Mouse (Mus musculus) hindbrain, embryonic 12.5 days (tissue): ENCODE data around the gene Srrt. TPM values are rescaled to one million over a fixed set of nuclear protein-coding genes. Genes with fewer than 3 reads are reported as not detected.
A peak's percentile ranks its signal among the peaks of the same experiment; 100 is the strongest.

Experiments used
- ATAC-seq: fragments of 200-750 bp; cut with Nextera tagmentation; 2 replicates; pipeline ENCODE4 v1.8.0; 2017; ENCODE audit warnings: moderate TSS enrichment; ENCODE audit not compliant: low FRiP score
- H3K27ac ChIP-seq: fragments of 300-500 bp; sonication (generic); 2 replicates; pipeline ENCODE4 v1.5.1; 2016; ENCODE audit warnings: mild to moderate bottlenecking
- H3K27me3 ChIP-seq: fragments of 300-500 bp; sonication (generic); 2 replicates; pipeline ENCODE4 v1.6.1; 2016; ENCODE audit warnings: mild to moderate bottlenecking
- H3K36me3 ChIP-seq: fragments of 300-500 bp; sonication (generic); 2 replicates; pipeline ENCODE4 v1.6.1; 2016; ENCODE audit warnings: mild to moderate bottlenecking
- H3K4me1 ChIP-seq: fragments of 300-500 bp; sonication (generic); 2 replicates; pipeline ENCODE4 v1.6.1; 2016
- H3K4me2 ChIP-seq: fragments of 300-500 bp; sonication (generic); replicated peaks from 2 replicates; pipeline ENCODE4 v1.6.1; 2016; ENCODE audit warnings: mild to moderate bottlenecking
- H3K4me3 ChIP-seq: fragments of 300-500 bp; sonication (generic); 2 replicates; pipeline ENCODE4 v1.5.1; 2016; ENCODE audit warnings: mild to moderate bottlenecking
- H3K9ac ChIP-seq: fragments of 300-500 bp; sonication (generic); 2 replicates; pipeline ENCODE4 v1.6.1; 2016; ENCODE audit warnings: mild to moderate bottlenecking, moderate library complexity
- H3K9me3 ChIP-seq: fragments of 300-500 bp; sonication (generic); replicated peaks from 2 replicates; pipeline ENCODE4 v1.6.1; 2016; ENCODE audit warnings: mild to moderate bottlenecking
- WGBS: fragments of 180-500 bp; shearing (Covaris S2); methylation state at CpG from one replicate; pipeline ENCODE4 v1.1.7; 2016; 5-methylcytosine and 5-hydroxymethylcytosine counted together
- polyA plus RNA-seq: library from polyadenylated mRNA; unstranded; fragments of >200 nt; fragmentation: Nextera tagmentation; extraction: Ambion mirVana; gene quantifications from 2 replicates; pipeline ENCODE4 v1.2.1, GENCODE M21; 2016

Srrt gene
- polyA plus RNA-seq, 1 experiment from 2014 or later, result 152 TPM

DNA sequence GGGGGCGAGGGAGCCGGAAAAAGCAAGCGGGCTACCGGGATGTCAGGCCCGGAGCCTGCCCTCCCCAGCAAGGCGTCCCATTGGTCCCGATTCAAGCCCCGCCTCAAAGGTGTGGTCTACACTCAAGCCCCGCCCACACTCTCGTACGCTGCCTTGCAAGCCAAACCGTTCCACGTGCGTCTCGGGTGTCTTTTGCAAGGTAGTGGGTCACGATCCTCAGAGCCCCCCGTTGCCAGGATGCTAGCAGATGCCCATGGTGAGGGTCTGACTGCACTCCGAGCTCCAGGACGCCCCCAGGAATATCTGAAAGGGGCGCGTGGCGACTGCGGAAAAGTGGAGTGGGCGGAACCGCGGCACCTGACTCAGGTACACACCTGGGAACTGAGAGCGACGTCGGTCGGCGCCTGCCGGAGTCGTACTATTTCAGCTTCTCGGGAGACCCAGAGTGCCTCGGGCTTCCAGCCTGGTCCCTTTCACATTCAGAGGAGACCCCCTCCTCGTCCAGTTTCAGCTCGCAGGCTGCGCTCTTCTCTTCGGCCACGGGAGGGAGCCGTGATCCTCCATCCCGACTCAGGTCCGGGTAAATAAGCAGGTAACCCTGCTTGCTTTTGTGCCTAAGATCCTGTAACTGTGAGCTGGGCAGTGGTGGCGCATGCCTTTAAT lies 26.2 kb upstream of the Srrt start, which contains the start of gene Slc12a9:
TSS of gene Slc12a9 (minus strand) at position 86 of the 663 bp plus-strand sequence.
- ATAC-seq, result peak; percentile 90
- under 1% methylated on average over 44 of the region's 44 CpGs for WGBS
- Histone ChIP-seq H3K4me2 (peak within 1 kb of the TSS; percentile 70), H3K9me3 (no peaks in the 10 kb centered on the region), H3K4me3 (peak within 1 kb of the TSS; percentile 65), H3K4me1 (peaks cover 13% of the 10 kb centered on the region), H3K36me3 (no peaks in the 10 kb centered on the region), H3K9ac (peak within 1 kb of the TSS; percentile 88), H3K27ac (peak within 1 kb of the TSS; percentile 70), H3K27me3 (no peaks in the 10 kb centered on the region)

GRCm38 (mm10) chr5:137332857-137333511 lies 25.5 kb upstream of the Srrt start:
- Histone ChIP-seq H3K4me1 (peaks cover 13% of the 10 kb centered on the region), H3K4me3 (peak overlapping the region; percentile 65), H3K27me3 (no peaks in the 10 kb centered on the region), H3K9me3 (no peaks in the 10 kb centered on the region), H3K4me2 (peak overlapping the region; percentile 70), H3K9ac (peak overlapping the region; percentile 88), H3K36me3 (0 out of 2 replicates have a peak, but pooled peaks cover 3% of the 10 kb centered on the region), H3K27ac (peak overlapping the region; percentile 70)
- WGBS, result 18% methylated on average over 15 of the region's 15 CpGs
- peak; percentile 79; the same call in 1 of the 2 replicates for ATAC-seq

GRCm38 (mm10) chr5:137330910-137331309 lies 23.4 kb upstream of the Srrt start:
- Histone ChIP-seq H3K27ac (no peak overlapping the region), H3K4me2 (no peak overlapping the region), H3K4me1 (peaks cover 13% of the 10 kb centered on the region), H3K27me3 (no peaks in the 10 kb centered on the region), H3K9ac (no peak overlapping the region), H3K9me3 (no peaks in the 10 kb centered on the region), H3K36me3 (peaks cover 17% of the 10 kb centered on the region), H3K4me3 (no peak overlapping the region)
- no peak for ATAC-seq
- WGBS, result 84% methylated on average over 7 of the region's 7 CpGs

DNA sequence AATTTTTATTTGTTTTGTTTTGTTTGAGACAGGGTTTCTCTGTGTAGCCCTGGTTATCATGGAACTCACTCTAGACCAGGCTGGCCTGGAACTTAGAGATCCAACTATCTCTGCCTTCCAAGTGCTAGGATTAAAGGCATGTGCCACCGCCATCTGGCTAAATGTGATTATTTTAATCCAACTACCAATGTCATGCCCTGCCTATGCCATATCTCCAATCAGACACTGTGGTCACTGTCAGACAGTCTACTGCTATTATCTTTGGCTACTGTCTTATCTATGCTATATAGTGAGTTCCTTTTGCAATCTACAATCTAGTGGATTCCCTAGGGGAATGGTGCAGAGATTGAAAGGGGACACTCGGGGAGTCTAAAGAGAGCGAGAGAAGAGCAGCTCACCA lies 13.5 kb upstream of the Srrt start:
- Histone ChIP-seq H3K27me3 (no peaks in the 10 kb centered on the region), H3K9me3 (no peaks in the 10 kb centered on the region), H3K27ac (no peak overlapping the region), H3K4me3 (no peak overlapping the region), H3K9ac (no peak overlapping the region), H3K4me2 (no peak overlapping the region), H3K4me1 (no peaks in the 10 kb centered on the region), H3K36me3 (peaks cover 72% of the 10 kb centered on the region)
- no peak for ATAC-seq
- WGBS, result 93% methylated on average over 3 of the region's 3 CpGs

DNA sequence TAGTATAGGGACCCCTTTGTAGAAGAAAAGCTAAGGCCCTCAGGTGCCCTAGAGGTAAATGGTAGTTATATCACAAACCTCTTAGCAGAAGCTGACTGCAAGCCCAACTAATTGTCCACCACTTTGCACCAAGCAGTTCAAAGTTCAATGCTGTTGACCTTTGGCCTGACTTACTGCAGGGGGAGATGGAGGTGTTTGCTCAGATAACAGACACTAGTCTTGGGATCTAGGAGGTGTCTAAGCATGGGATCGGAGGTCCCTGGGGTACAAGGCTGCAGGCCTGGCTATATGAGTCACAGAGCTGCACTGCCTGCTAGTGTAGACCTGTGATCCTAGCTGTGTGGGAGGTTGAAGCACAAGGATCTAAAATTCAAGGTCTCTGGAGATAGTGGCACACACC lies 11.1 kb upstream of the Srrt start:
- no peak for ATAC-seq
- Histone ChIP-seq H3K4me2 (no peak overlapping the region), H3K4me1 (peaks cover 20% of the 10 kb centered on the region), H3K9ac (no peak overlapping the region), H3K27me3 (peaks cover 9% of the 10 kb centered on the region), H3K36me3 (peaks cover 58% of the 10 kb centered on the region), H3K4me3 (no peak overlapping the region), H3K27ac (no peak overlapping the region), H3K9me3 (no peaks in the 10 kb centered on the region)
- 81% methylated on average over 1 of the region's 1 CpGs for WGBS

DNA sequence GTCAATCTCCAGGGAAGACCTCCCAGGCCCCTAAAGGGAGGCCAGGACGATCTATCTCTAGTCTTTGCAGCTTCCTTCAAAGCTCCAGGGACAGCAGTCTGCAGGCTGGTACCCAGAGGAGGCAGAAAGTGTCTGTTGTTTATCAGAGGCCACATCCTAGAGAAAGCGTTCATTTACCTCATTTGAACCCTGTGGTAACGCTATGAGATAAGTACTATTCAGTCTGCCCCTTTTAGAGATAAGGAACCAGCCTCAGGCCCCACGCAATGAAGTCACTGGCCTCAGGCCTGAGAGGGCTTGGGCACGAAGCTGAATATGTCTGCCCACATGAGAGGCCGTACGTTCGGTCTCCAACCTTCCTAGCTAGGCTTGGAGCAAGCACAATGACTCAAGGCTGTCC lies 9.9 kb upstream of the Srrt start:
- Histone ChIP-seq H3K9me3 (no peaks in the 10 kb centered on the region), H3K4me1 (peaks cover 32% of the 10 kb centered on the region), H3K36me3 (peaks cover 46% of the 10 kb centered on the region), H3K27me3 (peaks cover 9% of the 10 kb centered on the region), H3K4me3 (no peak overlapping the region), H3K9ac (no peak overlapping the region), H3K27ac (no peak overlapping the region), H3K4me2 (no peak overlapping the region)
- 91% methylated on average over 8 of the region's 8 CpGs for WGBS
- ATAC-seq, result no peak

GRCm38 (mm10) chr5:137315084-137315903 lies 7.8 kb upstream of the Srrt start:
- peak overlapping the region; percentile 68; the same call in 1 of the 2 replicates for H3K4me2 ChIP-seq
- peak overlapping the region; percentile 72; the same call in 1 of the 2 replicates for H3K27ac ChIP-seq
- H3K4me3 ChIP-seq, result 0 out of 2 replicates have a peak overlapping the region, but pooled peaks have one; percentile 46
- no peak; the same call in 1 of the 2 replicates for ATAC-seq
- peaks cover 38% of the 10 kb centered on the region for H3K36me3 ChIP-seq
- peaks cover 9% of the 10 kb centered on the region for H3K27me3 ChIP-seq
- H3K9ac ChIP-seq, result peak overlapping the region; percentile 73
- H3K4me1 ChIP-seq, result peaks cover 34% of the 10 kb centered on the region
- WGBS, result 41% methylated on average over 30 of the region's 30 CpGs
- H3K9me3 ChIP-seq, result no peaks in the 10 kb centered on the region

DNA sequence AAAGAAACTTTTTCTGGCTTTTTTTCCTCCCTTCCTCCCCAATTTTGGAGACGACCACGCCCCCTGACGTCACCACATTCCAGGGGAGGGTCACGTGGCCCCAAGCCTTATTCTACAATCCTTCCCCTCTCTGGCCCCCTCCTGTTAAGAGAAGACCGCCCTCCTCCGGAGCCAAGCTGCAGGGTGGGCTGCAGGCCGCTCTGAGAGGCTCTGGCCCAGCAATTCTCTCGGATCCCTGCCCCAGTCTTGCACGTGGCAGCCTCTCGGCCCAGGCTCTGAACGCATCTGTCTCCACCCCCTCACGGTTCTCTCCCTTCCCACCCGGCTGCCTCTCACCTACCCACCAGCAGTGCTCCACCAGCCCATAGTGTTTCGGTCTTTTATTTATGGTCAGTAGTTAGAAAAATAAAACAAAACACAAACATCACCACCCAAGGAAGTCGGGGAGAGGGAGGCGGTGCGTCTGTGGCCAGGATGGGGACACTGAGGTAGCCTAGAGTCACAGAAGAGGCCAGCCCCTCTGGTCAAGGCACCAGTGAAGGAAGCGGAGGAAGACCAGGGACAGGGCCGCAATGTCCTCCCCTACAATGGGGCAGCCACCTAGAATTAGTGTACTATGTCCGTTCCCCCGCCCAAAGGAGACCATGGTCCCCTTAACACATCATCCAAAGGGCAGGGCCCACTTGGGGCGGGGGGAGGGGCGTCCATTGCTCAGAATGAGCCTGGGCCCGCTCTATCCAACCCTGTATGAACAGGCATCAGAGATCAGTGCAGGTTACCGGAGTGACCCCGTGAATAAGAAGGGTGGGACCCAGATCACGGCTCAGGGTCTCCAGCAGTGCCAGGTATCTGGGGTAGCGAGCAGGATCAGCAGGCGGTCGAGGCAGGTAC lies 7.0 kb upstream of the Srrt start, which contains the start of gene Trip6:
TSS of gene Trip6 (minus strand) at position 212 of the 891 bp plus-strand sequence.
- H3K27me3 ChIP-seq, result peaks cover 9% of the 10 kb centered on the region
- ATAC-seq, result peak; percentile 89
- H3K9me3 ChIP-seq, result no peaks in the 10 kb centered on the region
- 12% methylated on average over 30 of the region's 30 CpGs for WGBS
- H3K36me3 ChIP-seq, result peaks cover 38% of the 10 kb centered on the region
- peaks cover 34% of the 10 kb centered on the region for H3K4me1 ChIP-seq
- peak within 1 kb of the TSS; percentile 72 for H3K27ac ChIP-seq
- peak within 1 kb of the TSS; percentile 68 for H3K4me2 ChIP-seq
- H3K9ac ChIP-seq, result peak within 1 kb of the TSS; percentile 73
- H3K4me3 ChIP-seq, result peak within 1 kb of the TSS; percentile 46

GRCm38 (mm10) chr5:137313466-137314192 lies 6.2 kb upstream of the Srrt start:
- Histone ChIP-seq H3K9me3 (no peaks in the 10 kb centered on the region), H3K27ac (peak overlapping the region; percentile 72)
- WGBS, result 2% methylated on average over 22 of the region's 22 CpGs

DNA sequence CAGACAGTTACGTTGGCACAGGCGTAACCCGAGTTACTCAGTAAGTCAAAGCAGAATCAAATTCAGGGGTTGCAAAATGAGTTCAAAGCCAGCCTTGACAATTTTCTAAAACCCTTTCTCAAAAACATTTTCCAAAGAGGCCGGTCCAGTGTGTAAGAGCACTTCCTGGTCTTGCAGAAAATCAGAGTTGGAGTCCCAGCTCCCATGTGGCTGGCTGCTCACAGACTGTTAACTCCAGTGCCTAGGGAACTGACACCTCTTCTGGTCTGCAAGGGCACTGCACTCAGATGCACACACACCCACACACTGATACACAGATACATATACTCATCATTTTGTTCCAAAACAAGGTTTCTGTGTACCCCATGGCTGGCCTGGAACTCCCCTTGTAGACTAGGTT lies 882 bp upstream of the Srrt start:
- 93% methylated on average over 4 of the region's 4 CpGs for WGBS
- Histone ChIP-seq H3K27ac (peak overlapping the region; percentile 97), H3K9ac (peak overlapping the region; percentile 97), H3K27me3 (no peaks in the 10 kb centered on the region), H3K4me2 (peak overlapping the region; percentile 72), H3K9me3 (no peaks in the 10 kb centered on the region), H3K36me3 (peaks cover 40% of the 10 kb centered on the region), H3K4me1 (peaks cover 39% of the 10 kb centered on the region), H3K4me3 (peak overlapping the region; percentile 90)
- no peak for ATAC-seq

More at GRCm38 (mm10) chr5:137313466-137314192, 6.2 kb upstream of the Srrt start:
- Histone ChIP-seq H3K4me3 (peak overlapping the region; percentile 46), H3K27me3 (peaks cover 9% of the 10 kb centered on the region), H3K4me1 (peaks cover 34% of the 10 kb centered on the region), H3K9ac (peak overlapping the region; percentile 73), H3K4me2 (peak overlapping the region; percentile 68), H3K36me3 (peaks cover 42% of the 10 kb centered on the region)
- ATAC-seq, result peak; percentile 49
